Mouse (Mus musculus): ENCODE data around the gene Fam222a.

DNA sequence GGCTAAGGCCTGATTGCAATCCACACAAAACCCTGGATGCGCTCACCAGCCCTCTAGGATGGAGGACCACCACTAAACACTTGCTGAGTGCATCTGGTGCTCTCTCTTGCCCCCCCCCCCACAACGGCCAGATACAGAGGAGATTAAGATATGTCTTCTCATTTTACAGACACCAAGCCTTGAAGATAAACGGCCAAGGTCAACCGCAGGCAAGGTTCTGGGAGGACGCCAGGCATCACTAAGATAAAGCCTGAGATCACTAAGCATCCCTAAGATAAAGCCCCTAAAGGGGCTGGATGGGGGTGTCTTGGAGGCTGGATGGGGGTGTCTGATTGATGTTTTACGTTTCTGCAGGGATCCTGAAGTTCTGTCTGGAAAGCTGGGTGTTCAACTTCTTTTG lies 2.1 kb upstream of the Fam222a start:
- no peak for TF ChIP-seq CTCF (conservative IDR thresholded peaks at IDR 0.05; ENCODE audit: low read length)
- TF ChIP-seq POU5F1 (IDR thresholded peaks at IDR 0.05; ENCODE audit: borderline replicate concordance, low read length): no peak
- no peak for TF ChIP-seq NANOG (IDR thresholded peaks at IDR 0.05; ENCODE audit: borderline replicate concordance, low read length)
